Mouse (Mus musculus) layer of hippocampus, adult 2 months (tissue): Measurements from ENCODE around the gene Romo1. TPM values are rescaled to one million over a fixed set of nuclear protein-coding genes. Genes with fewer than 3 reads are reported as not detected.

ENCODE experiments used
- DNase-seq, 2 experiments: peaks; one replicate each; pipeline ENCODE4 v3.0.0; 2022; ENCODE audit warnings: low spot score in 2 of 2
- H3K27ac ChIP-seq: fragments of 200-600 bp; 2 replicates; pipeline ENCODE4 v1.8.1; 2022
- H3K4me3 ChIP-seq: fragments of 200-600 bp; 2 replicates; pipeline ENCODE4 v1.8.1; 2022; ENCODE audit warnings: mild to moderate bottlenecking
- CTCF ChIP-seq: fragments of 200-600 bp; conservative IDR thresholded peaks from 2 replicates; pipeline ENCODE4 v1.8.1; 2022; ENCODE audit warnings: antibody characterized with exemption, mild to moderate bottlenecking, moderate library complexity
- total RNA-seq, 2 experiments: library from RNA; stranded (reverse); gene quantifications; 2 replicates each; pipeline ENCODE4 v1.2.3; 2021

The Romo1 gene
- total RNA-seq, 2 experiments from 2014 or later: 149 to 160 TPM

DNA sequence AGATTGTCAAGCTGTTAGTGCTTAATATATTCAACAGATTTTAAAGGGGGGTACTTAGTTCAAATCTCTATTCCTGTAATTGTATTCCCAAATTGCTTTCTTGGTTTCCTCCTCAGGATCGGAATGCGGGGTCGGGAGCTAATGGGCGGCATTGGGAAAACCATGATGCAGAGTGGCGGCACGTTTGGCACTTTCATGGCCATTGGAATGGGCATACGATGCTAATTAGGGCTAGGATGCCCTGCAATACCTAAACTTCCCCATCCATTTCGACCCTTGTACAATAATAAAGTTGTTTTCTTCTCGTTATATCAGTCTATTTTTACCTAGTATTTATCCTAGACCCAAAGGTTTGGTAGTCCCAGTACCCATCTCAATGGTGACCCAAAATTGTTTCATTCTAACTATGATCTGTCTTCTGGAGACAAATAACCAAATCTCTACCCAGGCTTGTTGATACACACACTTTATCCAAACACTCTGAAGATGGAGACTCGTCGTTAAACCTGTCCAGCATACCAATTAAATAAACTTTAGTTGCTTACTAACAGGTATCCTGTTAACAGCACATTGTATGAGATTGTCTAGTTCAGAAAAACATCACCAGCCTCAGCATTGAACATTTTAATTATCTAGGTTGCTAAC, 1.8 kb downstream of the Romo1 start:
- H3K4me3 ChIP-seq: no peak overlapping the region
- no peak overlapping the region for H3K27ac ChIP-seq
- DNase-seq: no peak
- no peak for TF ChIP-seq CTCF

DNA sequence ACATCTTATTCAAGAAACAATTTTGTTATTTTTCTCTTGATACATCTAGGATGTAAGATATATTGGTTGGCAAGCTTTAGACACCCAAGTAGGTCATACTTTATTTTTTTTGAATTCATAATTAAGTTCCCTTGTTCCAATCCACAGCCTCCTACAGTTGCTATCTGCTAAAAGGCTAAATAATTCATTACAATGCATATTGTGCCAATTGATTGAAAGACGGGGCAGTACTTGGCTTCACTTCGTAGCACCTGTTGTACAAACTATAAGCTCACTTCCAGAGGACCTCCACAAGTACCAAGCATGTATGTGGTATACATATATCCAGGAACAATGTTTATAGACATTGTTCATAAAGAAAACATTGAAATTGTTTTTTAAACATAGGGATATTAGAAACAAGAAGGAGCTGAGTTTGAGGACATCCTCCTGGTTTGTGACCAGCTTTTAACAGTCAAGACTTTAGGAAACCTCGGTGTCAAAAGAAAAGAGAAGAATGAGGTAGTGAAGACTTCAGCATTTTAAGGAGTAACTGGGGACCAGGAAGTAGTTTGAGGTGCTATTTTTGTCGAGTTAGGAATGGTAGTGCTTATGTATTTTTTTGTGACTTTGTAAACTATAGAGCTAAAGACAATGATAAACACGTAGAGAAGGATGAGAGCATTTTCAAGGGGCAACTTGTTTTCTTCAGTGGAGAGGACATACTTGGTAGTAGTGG, 2.6 kb downstream of the Romo1 start:
- TF ChIP-seq CTCF: no peak
- Histone ChIP-seq H3K4me3 (no peak overlapping the region), H3K27ac (no peak overlapping the region)
- no peak for DNase-seq

DNA sequence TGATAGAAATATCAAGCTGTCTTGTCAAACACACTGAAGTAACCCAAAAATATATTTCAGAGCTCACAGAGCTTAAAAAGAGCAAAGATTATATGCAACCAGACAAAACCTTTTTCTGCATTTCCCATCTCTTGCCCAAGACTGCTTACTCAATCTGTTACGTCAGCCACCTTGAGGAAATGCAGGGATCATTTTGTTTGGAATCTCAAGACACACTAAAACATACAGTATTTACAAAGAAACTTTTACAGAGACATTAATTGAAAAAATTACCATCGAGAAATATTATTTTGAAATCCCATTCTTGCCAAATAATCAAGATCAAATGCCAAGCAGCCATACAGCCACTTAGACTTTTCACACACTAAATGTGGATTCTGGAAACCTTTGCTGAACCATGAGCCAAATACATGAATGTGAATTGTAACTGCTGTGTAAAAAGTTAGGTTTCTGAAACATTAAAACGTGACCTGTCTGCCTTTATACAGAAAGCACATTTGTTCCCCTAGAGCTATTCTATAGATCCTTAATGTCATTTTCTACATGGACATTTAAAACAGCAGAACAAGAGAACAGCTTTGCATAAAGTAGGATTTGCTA, 3.6 kb downstream of the Romo1 start:
- no peak overlapping the region for H3K27ac ChIP-seq
- H3K4me3 ChIP-seq: no peak overlapping the region
- TF ChIP-seq CTCF: no peak
- DNase-seq: no peak

DNA sequence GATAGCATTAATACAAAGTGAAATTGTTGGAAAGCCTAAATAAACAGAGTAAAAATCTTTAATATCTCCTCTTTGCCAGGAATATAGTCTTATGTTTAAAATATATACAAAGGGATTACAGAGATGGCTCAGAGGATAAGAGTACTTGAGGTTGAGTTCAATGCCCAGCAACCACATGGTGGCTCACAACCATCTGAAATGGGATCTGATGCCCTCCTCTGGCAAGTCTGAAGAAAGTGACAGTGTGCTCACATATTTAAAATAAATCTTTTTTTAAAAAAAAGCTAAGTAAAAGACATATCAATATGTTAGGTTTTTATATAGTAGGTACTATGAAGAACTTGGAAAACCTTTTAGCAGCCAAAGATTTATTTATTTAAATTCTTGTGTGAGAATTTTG, 7.7 kb downstream of the Romo1 start:
- H3K4me3 ChIP-seq: no peak overlapping the region
- no peak overlapping the region for H3K27ac ChIP-seq
- TF ChIP-seq CTCF: peak; percentile 65
- no peak for DNase-seq

DNA sequence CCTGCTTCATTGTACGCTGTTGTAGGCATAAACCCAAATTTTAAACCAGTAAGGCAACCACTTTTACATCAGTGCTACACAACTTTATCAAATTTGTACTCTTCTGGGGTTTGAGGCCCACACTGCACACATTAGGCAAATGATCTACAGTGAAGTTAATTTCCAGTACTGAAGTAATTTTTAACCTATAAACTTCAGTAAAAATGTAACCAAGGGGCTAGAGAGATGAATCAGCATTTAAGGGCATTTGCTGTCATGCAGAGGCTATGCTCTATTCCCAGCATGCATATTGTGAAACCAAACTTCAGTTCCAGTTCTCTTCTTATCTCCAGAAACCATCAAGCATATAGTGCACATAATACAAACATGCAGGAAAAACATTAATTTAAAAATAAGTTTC, 21.6 kb downstream of the Romo1 start:
- H3K27ac ChIP-seq: no peak overlapping the region
- no peak for DNase-seq
- no peak for TF ChIP-seq CTCF
- H3K4me3 ChIP-seq: no peak overlapping the region

DNA sequence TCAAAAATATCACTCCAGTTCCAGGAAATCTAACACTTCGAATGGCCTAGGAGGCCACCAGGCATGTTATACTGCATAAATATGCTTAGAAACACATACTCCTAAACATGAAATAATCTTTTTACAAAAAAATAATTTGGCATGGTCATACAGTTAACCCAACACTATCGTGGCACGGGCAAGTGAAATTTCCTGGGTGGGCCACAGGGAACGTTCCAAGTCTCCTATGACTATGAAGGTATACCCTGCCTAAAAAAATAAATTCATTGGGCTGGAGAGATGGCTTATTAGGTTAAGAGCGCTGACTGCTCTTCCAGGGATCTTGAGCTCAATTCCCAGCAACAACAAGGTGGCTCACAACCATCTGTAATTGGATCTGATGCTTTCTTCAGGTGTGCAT, 22.7 kb downstream of the Romo1 start:
- DNase-seq: no peak
- no peak overlapping the region for H3K4me3 ChIP-seq
- TF ChIP-seq CTCF: no peak
- H3K27ac ChIP-seq: no peak overlapping the region

DNA sequence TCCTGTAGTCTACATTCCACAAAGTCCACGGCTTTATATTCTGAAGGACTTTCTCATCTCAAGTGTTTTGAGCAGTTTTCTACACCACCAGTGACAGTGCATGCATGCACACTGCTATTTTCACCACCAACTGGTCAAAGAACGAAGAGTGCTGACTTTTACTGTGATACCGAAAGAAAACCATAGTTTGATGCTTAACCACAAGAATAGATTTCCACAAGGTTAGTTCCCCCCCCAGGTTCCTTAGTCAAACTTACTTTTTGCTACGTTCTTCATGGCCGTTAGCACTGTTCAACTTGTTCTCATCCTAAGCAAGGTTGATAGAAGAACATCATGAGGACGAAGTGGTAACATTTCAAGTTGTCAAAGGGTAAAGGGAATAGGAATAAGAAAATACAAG, 33.2 kb downstream of the Romo1 start:
- no peak for DNase-seq
- H3K4me3 ChIP-seq: peak overlapping the region; percentile 90
- TF ChIP-seq CTCF: no peak
- no peak overlapping the region for H3K27ac ChIP-seq

DNA sequence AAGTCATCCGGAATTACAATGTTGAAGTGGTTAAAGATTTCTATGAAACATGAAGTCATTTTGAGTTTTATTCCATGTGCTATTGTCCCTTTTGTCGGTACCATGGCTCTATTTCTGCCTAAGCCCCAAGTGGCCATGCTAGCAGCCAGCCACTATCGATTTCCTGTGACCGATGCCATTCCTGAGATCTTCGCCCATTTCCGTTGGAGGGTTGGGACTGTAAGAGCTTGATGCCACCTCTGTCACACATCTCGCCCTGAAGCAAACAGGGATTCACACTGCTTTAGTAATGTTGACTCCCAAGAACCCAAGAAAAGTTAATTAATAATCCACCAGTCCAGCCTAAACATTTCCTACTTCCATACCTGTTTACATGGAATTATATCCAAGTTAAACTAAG, 33.8 kb downstream of the Romo1 start:
- no peak for TF ChIP-seq CTCF
- DNase-seq: no peak
- Histone ChIP-seq H3K27ac (no peak overlapping the region), H3K4me3 (peak overlapping the region; percentile 90)

DNA sequence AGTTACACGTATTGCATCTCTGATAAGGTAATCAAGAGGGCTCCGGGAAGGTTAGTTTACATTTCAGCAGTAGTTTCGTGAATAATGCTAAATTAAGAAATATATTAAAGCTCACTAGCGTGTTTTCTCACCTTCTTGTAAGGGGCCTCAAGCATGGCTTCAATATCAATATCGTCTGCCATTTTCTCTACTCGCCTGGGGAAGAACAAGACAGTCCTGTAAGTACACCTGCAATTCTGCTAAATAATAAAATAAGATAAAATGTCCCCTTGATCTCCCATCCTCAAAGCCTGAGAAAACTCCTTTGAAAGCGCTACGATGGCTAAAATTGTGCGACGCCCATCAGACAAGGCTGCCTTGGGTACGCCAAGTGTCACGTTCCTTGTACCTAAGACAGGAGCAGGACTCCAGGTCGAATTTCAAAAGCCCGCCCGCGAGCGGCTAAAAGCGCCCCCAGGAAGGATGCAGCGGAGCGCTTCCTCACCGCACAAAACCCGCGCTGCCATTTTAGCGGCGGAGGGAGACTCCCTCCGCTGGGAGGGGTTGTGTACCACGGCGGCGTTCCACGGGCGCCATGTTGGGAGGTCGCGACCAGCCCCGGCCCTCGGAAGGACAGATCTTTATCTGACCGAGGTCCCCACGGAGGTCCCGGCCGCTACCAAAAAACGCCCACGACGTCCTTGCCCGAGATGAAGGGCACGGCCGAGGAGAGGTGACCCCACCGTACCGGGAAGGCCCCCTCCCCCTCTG, 35.4 kb downstream of the Romo1 start:
- peak overlapping the region; percentile 100 for H3K27ac ChIP-seq
- peak overlapping the region; percentile 90 for H3K4me3 ChIP-seq
- DNase-seq: peak; percentile 64 to 79
- TF ChIP-seq CTCF: peak; percentile 31

DNA sequence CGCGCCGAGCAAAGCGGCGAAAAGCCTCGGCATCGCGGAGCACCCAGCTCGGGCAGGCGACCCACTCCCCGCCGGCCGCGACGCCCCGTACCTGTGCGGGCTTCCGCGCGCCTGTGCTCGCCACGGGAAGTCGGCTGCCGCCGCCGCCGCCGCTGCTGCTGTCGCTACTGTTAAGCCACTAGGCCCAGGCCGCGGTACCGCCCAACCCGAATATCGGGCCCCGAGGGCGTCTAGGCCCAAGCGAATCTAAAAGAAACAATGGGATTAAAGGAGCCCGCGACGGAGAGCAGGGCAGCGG, 35.9 kb downstream of the Romo1 start:
- DNase-seq: no peak
- no peak for TF ChIP-seq CTCF
- Histone ChIP-seq H3K27ac (peak overlapping the region; percentile 100), H3K4me3 (peak overlapping the region; percentile 90)

DNA sequence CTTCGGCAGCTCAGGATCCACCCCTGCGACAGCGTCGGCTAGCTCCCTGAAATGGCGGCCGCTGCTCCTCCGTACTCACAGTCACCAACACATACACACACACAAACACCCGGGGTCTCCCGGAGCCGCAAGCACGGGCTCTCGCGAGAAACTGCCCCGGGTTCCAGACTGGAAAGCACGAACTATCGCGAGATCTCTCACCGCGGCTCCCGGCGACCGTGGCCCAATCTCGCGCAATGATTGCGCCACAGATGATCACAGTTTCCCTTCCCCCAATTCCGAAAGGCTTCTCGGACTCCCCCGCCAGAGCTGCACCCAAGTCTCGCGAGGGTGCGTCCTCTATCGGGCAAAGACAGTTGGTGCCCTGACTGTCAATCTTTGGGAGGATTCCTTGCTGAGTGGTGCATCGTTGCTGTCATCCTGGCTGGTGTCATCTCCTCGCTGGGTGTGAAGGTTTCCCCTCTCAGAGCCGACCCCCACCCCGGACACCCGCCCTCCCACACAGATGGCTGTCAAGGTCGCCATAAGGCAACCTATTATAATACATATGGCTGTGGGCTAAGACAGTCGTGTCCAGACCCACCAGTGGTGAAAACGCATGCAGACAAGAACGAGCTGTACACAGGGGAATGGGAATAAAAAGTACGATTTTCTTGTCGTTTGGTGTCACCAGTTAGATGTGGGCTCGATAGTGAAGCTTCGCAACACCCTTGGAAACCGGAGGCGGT, 36.4 kb downstream of the Romo1 start, which contains the start of gene Rbm39:
Gene Rbm39 (minus strand): TSS at position 145 of the 728 bp plus-strand sequence.
- DNase-seq: peak; percentile 100
- peak; percentile 79 for TF ChIP-seq CTCF
- Histone ChIP-seq H3K4me3 (peak within 1 kb of the TSS; percentile 90), H3K27ac (peak within 1 kb of the TSS; percentile 100)

DNA sequence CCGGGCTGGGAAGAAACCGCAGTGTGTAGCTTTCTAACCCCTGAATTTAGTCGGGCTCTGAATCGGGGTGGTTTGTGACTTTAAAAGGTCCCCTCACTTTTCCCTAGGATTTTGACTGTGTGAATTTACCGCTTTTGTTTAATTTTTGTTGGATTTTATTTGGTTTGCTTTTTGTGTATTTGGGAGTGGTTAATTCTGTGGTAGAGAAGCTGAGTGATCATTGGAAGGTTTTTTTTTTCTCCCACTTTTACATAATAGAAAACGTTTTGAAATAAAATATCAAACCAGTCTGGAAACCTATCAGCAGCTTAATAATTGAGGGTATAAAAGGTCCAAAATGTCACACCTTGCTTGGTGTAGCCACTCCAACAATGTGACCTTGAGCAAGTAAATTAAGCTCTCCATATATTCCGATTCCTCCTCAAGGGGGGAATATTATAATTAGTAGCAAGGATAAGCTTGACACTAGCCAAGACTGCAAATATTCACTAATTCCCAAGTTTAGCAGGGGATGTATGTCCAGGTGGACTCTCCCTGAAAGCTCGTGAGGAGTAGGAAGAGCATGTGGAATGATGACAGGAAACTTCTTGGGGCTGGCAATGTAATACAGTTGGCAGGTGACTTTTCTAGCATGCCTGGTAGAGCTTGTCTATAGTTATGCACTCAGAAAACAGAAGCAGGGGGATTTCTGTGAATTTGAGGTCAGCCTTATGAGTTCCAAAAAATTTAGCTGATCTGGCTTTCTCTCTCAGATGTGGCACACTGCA, 37.2 kb downstream of the Romo1 start:
- DNase-seq: no peak
- Histone ChIP-seq H3K27ac (peak overlapping the region; percentile 95), H3K4me3 (peak overlapping the region; percentile 73)
- TF ChIP-seq CTCF: no peak
